In the genomic region with DNA sequence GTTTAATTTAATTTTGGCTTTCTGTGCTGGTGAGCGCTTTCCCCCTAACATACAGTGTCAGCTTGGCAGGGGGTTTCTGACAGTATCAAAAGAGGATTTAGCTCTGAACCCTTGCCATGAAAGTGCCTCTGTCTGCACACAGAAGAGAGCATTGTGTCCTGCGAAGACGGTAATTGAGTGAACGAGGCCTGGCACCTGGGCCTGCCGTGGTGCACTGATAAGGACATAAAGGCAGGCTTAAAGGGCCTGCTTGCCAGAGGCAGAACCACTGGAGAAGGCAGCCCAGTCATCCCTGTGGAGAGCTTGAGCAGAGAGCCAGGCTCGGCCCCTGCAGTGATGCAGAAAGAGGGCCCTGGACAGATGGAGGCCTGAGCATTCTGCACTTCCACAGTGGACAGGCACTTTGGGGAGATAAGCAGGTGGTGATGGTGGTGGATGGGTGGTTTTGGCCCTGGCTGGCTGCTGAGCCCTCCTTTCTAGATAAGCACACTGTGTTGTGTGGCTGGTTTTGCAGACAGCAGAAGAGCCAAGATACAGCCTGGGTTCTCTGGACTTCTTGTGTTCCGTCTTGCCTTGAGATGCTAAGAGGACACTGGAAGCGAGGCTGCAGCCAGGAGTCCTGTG, we compare ENCODE assay signal across 16 mouse cellular contexts. TPM values are rescaled to one million over a fixed set of nuclear protein-coding genes. Genes with fewer than 3 reads are reported as not detected.
DNase-seq lines count a peak whose midpoint lies in the region; ATAC-seq lines count a peak whose summit lies in the region.
"Had no signal": no experiment of that assay in that cellular context is flagged by ENCODE, and none has a peak within 500 bp of the region (broad histone marks: within the 10 kb centered on the region; RNA-seq: fewer than 3 reads in every experiment).

No protein-coding gene starts in this region.

- H3K36me3 ChIP-seq in midbrain, embryonic 13.5 days, result no peaks in the 10 kb centered on the region
- H3K36me3 ChIP-seq in intestine, embryonic 16.5 days (ENCODE audit: control insufficient read depth, insufficient read depth, low read length), result no peaks in the 10 kb centered on the region
- H3K36me3 ChIP-seq: embryonic facial prominence, embryonic 13.5 days; forebrain, embryonic 10.5 days; lung, embryonic 15.5 days had no signal

- peak; percentile 27 for DNase-seq in adrenal gland, postnatal 14 days
- no peak for DNase-seq in adrenal gland, postnatal 10 days
- peak; percentile 82 for DNase-seq in MN1 (ENCODE audit: low spot score)
- DNase-seq in cerebellum, postnatal 25 days, result no peak
- DNase-seq in ovary, adult 18-20 months (ENCODE audit: low spot score), result no peak
- DNase-seq: cerebellum, adult 11 months; left cerebral cortex, postnatal 4 days; right cerebral cortex, postnatal 4 days had no signal

- WGBS in midbrain, embryonic 13.5 days, result 30% methylated on average over 8 of the region's 8 CpGs
- WGBS in intestine, embryonic 16.5 days, result 67% methylated on average over 8 of the region's 8 CpGs

- H3K27me3 ChIP-seq in midbrain, embryonic 13.5 days, result 0 out of 2 replicates have a peak, but pooled peaks cover 10% of the 10 kb centered on the region
- H3K27me3 ChIP-seq in intestine, embryonic 16.5 days (replicated peaks; ENCODE audit: control insufficient read depth, insufficient read depth, low read length), result no peaks in the 10 kb centered on the region
- H3K27me3 ChIP-seq: lung, embryonic 15.5 days had no signal

- H3K4me2 ChIP-seq in midbrain, embryonic 13.5 days (replicated peaks), result no peak overlapping the region
- H3K4me2 ChIP-seq in intestine, embryonic 16.5 days (ENCODE audit: low read depth, low read length), result no peak overlapping the region
- H3K4me2 ChIP-seq: embryonic facial prominence, embryonic 13.5 days; lung, embryonic 15.5 days had no signal

- H3K9me3 ChIP-seq in midbrain, embryonic 13.5 days, result no peaks in the 10 kb centered on the region
- H3K9me3 ChIP-seq in intestine, embryonic 16.5 days (ENCODE audit: control insufficient read depth, low read length), result no peaks in the 10 kb centered on the region
- H3K9me3 ChIP-seq: embryonic facial prominence, embryonic 13.5 days; forebrain, embryonic 10.5 days; lung, embryonic 15.5 days had no signal

- peak; percentile 58 for ATAC-seq in common myeloid progenitor, adult 5-6 weeks (replicated peaks; ENCODE audit: low read depth, poor library complexity, severe bottlenecking)
- peak; percentile 78 for ATAC-seq in midbrain, embryonic 13.5 days
- ATAC-seq in intestine, embryonic 16.5 days, result no peak

- H3K27ac ChIP-seq in midbrain, embryonic 13.5 days, result peak overlapping the region; percentile 31; the same call in 1 of the 2 replicates
- no peak overlapping the region for H3K27ac ChIP-seq in intestine, embryonic 16.5 days (ENCODE audit: low read length)
- H3K27ac ChIP-seq: embryonic facial prominence, embryonic 13.5 days; forebrain, embryonic 10.5 days; lung, embryonic 15.5 days had no signal

- no peak overlapping the region for H3K9ac ChIP-seq in midbrain, embryonic 13.5 days (replicated peaks)
- H3K9ac ChIP-seq in intestine, embryonic 16.5 days (ENCODE audit: low read depth, low read length), result no peak overlapping the region
- H3K9ac ChIP-seq: embryonic facial prominence, embryonic 13.5 days; lung, embryonic 15.5 days had no signal

- peaks cover 10% of the 10 kb centered on the region for H3K4me1 ChIP-seq in midbrain, embryonic 13.5 days (replicated peaks)
- no peaks in the 10 kb centered on the region for H3K4me1 ChIP-seq in intestine, embryonic 16.5 days (ENCODE audit: control insufficient read depth, insufficient read depth, low read length)
- H3K4me1 ChIP-seq: lung, embryonic 15.5 days; megakaryocyte, embryonic 14.5 days had no signal

- no peak overlapping the region for H3K4me3 ChIP-seq in midbrain, embryonic 13.5 days (replicated peaks)
- H3K4me3 ChIP-seq in intestine, embryonic 16.5 days (ENCODE audit: low read length), result no peak overlapping the region
- H3K4me3 ChIP-seq: embryonic facial prominence, embryonic 13.5 days; forebrain, embryonic 10.5 days; lung, embryonic 15.5 days; megakaryocyte, embryonic 14.5 days had no signal

RNA-seq across cellular contexts. Expression of gene Irx3, which starts 36.3 kb away (rescaled TPM):
- 6.2 and 8.1 TPM in 2 replicates for total RNA-seq in adrenal gland, postnatal 14 days (2021)
- 1 to 10 TPM; 5.7 to 6.3 TPM for total RNA-seq in adrenal gland, postnatal 10 days (2021)
- not detected in 2 replicates for total RNA-seq in common myeloid progenitor, adult 5-6 weeks (2017)
- polyA plus RNA-seq in midbrain, embryonic 13.5 days (2015; fragmentation: Nextera tagmentation; extraction: Ambion mirVana), result 27.5 and 37.4 TPM in 2 replicates
- 0.28 and 0.49 TPM in 2 replicates for polyA plus RNA-seq in intestine, embryonic 16.5 days (2015; fragmentation: Nextera tagmentation; extraction: Ambion mirVana)
- total RNA-seq: granulocyte monocyte progenitor cell, adult 5-6 weeks had no signal

Comparison
In these comparisons a context has a peak if more than half of its experiments do, and no peak if none do; other contexts are left out.
1. DNase-seq: peak in adrenal gland, postnatal 14 days (single experiment) and MN1 (single experiment); none in adrenal gland, postnatal 10 days (single experiment), cerebellum, postnatal 25 days (0 of 2) and ovary, adult 18-20 months (single experiment).